Mouse (Mus musculus): ENCODE measurements around the gene Pdcd4.

GRCm38 (mm10) chr19:53943802-53944785, 52.1 kb downstream of the Pdcd4 start, which contains the start of the genes Shoc2 and Bbip1:
- TF ChIP-seq CTCF (IDR thresholded peaks at IDR 0.05) (peak; percentile 38), EP300 (IDR thresholded peaks at IDR 0.05) (peak; percentile 67)

Data from lung, postnatal 0 days (tissue).